Mouse (Mus musculus) WW6 (cell line): ENCODE results near the gene Ttc9b.
"Not testable (repeated sequence)": the region's sequence is repeated elsewhere in the genome, so short reads cannot be mapped to it uniquely, and the experiment has no call there.

Experiments
- DNase-seq: peaks from one replicate; pipeline ENCODE4 v3.0.0-alpha.2; 2013; ENCODE audit warnings: low read depth, low spot score

Ttc9b gene

DNA sequence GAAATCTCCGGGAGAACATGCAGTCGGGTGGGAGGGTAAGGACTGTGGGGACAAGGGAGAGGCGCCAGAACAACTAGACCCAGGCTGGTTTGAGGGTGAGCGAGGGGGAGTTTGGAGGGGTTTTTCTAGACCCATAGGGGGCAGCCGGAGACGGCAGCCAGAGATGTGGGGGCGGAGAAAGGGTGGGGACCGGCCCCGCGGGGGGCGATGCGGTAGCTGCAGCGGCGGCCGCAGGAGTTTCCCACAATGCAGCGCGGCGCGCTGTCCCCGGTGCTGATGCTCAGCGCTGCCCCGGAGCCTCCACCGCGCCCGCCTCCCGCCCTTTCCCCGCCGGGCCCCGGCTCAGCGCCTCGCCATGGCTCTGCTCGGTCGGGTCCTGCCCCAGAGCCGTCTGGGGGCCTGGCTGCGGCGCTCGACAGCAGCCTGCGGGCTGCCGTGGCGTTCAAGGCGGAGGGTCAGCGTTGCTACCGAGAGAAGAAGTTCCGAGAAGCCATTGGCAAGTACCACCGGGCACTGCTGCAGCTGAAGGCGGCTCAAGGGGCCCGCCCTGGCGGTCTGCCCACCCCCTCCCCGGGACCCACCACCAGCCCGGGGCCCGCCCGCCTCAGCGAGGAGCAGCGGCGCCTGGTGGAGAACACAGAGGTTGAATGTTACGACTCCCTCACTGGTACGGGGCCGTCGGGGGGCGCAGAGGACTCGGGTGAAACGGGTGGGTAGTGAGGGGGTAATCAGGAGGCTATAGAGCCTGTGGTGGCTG is at the start of gene Ttc9b:
Ttc9b (plus strand) TSS at position 235 of the 757 bp plus-strand sequence.
- no peak for DNase-seq

DNA sequence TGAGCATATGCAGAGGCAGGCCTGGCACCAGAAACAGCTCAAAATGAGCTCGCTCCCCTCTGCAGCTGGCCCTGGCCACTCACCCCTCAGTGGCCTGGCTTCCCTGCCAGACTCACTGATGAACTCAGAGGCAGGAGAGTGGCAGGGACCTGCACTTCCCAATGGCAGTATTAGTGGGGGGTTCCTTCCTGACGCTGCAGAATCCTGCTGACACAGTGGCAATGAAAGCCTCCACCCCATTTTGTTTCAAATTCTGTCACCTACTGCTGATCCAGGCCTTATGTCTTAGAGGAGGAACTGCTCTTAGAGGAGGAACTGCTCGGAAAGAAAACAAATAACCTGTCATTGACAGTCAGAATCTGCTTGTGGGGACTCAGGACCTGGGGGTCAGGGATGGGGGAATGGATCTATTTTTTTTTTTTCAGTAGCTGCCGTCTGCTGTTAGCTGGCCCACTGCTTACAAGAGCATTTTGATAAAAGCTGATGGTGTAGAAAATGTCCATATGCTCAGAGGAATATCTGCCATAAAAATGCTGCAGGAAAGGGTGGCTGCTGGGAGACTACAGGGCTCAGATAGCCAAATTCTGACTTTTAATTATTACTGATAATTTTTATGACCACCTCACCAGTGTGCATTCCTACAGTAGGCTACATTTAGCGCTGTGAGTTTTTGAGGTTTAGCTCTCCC is 48.9 kb upstream of the Ttc9b start:
- no peak for DNase-seq

DNA sequence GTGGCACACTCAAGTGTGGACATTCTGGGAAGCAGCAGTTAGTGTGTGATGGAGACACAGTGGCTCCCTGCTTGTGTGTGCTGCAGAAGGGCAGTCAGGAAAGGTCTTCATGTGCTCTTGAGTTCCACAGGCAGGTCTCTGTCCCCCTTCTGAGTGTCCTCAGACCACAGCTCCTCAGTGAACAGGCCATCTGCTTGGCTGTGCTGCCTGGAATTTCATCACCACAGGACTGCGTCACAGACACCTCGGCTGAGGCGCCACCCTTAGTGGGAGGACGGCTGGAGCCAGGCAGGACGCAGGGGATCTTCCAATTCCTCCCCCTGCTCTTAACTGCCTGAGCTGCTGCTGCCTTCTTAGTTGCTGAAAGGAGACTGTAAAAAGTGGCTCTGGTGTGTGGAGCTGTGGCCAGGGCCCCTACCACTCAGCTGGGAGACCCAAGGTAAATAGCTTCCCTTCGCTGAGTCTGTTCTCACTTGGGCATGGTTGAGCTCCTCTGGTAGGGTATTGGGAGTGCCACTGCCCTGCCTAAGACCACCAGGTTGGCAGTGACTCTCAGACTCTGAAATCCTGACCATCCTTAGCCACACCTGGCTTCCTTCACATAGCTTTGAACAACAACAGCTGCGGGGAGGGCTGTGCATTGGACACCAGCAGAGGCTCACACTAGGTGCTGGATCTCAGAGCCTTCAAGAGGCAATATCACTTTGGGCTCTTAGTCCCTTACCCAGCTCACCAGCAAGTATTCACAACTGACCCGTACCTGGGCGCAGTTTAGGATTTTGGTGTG is 48.0 kb upstream of the Ttc9b start:
- no peak for DNase-seq

DNA sequence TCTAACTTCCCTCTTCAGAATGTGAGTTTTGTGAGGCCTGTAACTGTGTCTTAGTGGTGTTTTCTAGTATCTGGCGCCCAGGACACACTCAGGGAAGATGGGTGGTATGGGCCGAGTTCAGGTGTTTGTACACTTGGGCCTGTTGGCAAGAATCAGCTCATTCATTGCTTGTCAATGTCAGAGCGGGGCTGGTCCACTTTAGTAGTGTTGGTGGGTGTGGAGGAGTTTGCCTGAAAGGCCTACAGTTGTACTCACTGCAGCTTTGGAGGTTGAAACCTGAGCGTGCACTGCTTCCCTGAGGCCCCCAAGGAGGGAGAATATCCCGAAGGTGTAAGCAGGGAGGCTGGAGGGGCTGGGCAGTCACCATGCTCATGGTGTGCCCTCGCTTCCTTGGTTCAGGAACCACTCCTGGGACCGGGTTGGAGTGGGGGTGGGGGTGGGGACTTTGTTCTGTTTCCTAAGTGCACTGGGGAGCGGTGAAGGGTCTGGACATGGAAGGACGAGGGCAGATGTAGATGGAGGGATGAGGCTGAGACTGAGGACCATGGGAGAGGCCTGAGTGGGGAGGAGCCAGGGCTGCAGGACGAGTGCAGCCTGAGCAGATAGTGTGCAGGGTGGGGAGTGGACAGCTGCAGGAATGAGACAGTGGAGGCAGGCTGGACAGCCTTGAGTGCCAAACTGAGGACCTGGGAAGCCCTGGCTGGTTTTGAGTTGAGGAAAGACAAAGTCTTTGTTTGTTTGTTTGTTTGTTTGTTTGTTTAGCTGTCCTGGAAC is 47.0 kb upstream of the Ttc9b start:
- DNase-seq: no peak

DNA sequence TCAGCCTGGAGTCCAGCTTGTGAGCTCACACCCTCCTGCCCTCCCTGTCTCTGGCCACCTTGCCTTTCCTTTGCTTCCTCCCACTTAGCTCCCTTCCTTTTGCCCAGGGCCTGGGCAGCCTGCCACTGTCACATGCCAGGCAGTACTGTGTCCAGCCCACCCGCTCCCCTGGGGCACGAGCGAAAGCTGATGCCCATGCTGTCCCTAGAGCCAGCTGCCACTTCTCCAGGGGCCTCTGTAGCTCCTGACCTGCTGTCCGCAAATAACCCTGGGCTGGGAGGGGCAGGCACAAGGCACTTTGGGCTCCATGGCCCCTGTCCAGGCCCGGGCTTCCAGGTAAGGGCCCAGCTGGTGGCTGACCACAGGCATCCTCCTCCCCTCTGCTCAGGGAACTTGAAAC is 46.1 kb upstream of the Ttc9b start:
- no peak for DNase-seq

DNA sequence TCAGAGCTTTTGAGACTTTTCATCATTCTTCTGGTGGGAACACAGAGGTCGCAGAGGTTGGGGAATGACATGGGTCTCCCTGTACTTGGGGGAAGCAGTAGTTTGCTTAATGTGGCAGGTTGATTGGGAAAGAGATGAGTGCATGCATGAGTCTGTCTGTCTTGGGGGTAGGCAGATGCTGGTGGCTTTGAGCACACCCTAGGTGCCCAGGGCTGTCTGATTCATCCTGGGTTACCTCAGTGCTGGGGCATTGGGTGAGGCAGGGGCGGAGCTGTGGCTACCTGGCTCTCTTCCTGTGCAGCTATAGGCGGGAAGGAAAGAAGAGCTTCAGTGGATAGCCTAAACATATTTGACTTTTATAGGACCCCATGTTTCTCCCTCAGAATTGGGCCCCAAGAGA is 45.6 kb upstream of the Ttc9b start:
- no peak for DNase-seq

DNA sequence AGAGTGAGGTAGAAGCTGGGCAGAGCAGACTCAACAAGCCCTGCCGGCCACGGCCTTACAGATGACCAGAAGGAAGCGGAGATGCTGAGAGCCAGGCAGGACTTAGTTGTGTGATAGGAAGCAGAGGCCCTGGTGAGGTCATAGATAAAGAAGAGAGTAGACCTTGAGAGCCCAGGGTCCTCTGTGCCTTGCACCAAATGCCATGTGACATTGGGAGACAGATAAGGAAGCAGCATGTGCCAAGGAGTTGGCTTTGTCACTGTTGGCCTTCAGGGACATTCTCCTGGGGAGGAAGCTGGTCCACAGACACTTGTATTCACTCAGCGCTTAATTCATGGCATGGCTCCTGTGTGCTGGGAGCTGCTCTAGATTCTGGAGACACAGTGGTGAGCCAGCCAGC is 44.4 kb upstream of the Ttc9b start:
- no peak for DNase-seq

DNA sequence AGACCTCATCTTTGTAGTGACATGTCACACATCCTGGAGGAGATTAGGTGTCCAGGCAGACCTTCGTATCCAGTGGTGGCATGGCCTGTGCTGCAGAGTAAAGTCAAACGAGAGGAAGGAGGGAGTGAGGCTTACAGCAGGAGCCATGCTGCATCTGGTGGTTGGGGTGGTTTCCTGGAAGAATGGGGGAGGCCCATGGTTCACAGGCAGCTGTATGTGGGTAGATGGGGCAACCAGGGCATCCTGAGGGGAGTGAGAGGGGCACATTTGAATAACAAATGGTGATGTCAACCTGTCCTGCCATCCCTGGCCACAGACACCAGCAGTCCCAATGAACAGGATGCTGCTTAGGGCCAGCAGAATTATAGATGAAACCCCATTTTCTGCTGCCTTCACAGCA is 44.0 kb upstream of the Ttc9b start:
- no peak for DNase-seq

DNA sequence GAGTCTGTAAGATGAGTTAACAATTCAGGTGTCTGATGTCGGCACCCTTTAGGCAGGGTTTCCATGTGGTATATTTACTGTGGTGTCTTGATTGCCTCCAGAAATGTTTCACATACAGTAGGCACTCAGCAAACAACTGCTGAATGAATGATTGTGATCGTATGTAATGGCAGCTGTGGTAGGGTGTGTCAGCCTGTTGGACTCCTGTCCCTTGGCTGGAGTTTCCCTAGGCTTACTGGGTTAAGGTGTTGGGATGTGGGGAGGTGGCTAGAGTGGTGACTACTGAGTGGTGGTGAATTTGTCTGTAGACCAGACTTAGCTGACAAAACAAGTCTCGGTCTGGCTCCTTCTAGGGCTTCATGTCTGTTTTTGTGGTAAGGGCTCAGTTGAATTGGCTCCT is 43.3 kb upstream of the Ttc9b start:
- DNase-seq: no peak

DNA sequence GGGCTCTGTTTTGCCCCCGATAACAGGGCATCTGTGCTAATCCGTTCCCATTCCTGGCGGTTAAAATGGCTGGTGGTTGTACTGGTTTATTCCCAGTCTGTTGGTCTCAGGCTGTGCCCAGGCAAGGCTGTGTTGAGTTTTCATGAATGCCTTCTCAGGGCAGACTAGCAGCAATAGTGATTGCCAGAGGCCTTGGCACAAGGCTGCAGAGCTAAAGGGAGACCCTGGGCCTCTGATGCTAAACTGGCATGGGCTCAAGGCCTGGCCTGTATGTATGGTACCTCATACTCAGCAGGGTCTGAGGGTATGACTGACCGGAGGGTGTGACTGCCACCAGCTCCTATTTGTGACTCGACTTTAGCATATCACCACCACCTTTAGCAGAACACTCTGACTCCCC is 42.8 kb upstream of the Ttc9b start:
- DNase-seq: no peak

DNA sequence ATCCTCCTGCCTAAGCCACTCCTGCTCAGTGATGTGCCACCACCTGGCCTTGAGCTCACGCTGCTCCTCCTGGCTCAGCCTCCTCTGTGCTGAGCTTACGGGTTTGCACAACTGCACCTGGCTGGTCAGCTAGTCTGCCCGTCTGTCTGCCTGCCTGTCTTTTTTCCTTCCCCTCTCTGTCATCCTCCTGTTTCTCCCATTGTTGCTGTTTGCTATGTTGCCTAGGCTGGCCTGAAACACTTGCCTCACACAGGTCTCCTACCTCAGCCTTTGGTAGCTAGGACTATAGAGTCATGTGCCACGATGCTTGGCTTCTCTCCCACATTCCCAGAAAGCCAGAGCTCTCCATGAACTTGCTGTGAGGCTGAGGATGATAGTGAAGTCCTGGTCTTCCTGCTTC is 40.8 kb upstream of the Ttc9b start:
- DNase-seq: no peak

DNA sequence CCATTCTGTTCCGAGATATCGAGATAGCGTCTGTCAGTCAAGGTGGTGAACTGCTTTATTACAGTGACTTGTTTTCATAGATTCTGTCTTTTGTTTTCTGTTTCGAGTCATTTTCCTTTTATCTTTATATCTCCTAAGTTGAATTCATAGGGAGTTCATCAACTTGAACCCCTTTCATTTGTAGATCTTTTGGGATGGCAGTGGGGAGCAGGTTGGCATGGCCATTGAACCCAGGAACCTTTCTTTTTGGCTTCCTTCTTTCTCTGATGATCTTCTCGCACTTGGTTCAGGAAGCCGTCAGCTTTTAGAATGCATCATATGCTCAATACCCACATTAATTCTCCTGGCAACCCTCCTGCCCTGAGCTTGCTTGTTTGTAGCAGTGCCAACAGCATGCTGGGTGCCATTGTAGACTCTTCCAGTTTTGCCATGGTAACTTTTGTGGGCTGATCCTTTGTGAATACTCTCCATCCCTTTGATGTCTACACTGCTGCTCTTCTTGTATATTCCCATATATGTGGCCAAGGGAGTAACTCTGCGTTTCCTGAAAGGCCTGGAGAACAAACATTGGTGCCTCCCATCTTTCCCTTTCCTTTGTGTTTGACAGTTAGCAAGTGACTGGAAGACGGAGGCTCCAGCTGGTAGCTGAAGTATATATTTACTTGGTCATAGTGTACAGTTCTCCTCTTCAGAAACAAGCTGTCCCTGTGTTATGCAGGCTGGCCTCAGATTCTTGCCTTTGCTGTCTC is 39.8 kb upstream of the Ttc9b start:
- no peak for DNase-seq

DNA sequence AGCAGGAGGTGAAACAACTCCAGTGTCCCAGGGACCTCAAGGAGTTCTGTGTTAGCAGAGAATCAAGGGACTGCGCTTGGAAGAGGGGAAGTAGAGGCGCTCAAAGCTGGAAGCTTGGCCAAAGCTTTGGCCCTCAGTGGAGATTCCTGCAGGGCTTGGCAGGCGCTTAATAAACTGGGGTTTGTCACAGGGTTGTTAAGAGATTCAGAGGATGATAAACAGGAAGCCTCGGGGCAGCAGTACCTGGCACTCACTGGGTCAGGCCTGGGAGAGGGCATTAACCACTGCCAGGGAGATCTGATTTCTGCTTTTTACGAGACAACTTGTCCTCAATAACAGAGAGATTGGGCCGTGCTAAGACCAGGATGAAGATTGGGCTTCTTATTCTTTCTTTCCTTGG is 32.7 kb upstream of the Ttc9b start:
- no peak for DNase-seq

DNA sequence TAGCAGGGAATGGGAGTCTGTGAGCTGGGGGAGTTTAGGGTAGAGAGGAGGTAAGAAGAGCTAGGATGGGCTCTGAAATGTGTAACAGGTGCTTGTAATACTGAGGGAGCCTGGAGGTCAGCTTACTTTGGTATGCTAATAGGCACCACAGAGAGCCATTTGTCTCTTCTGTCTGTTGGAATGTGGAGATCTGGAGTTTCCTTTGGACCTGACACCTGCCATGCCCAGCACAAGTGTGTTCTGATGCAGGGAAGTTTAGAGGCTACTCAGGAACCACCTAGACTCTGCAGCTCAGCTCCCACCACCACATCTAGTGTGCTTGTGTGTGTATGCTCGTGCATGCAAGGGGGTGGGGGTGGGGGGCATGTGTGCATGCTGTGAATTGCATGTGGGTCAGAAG is 31.5 kb upstream of the Ttc9b start:
- DNase-seq: peak; percentile 55

DNA sequence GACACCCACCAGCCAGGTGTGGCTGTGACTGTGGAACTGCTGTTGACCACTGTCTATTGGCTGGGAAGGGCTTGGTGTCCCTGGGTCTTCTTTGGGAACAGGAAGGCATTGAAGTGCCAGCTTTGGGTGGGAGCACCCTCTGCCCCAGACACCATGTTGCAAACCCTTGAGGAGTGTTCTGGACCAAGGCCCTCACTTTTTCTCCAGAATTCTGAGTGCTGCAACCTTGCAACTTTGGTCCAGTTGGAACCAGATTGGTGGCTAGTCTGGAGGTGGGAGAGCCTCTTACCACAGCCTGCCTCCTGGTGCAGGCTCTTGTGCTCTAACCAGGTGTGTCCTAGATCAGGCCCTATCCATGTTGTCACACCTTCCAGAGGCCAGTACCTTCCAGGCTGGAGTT is 28.7 kb upstream of the Ttc9b start:
- no peak for DNase-seq

DNA sequence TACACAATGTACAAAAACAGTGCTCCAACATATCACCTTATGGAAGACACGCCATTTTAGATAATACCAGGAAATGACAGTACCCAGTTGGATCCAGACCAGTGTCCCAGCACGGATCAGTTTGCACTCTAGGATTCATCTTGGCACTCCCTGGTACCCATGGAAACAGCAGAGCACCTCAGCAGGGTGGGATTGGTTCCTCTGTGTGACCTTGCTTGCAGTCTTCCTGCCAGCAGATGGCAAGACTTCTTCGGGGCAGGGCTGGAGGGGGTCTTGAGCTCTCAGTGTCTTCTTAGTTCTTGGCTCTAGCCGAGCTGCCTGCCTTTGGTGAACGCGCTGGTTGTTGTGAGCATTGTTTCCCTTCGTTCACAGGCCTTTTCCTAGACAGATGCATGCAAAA is 26.0 kb upstream of the Ttc9b start:
- DNase-seq: no peak

DNA sequence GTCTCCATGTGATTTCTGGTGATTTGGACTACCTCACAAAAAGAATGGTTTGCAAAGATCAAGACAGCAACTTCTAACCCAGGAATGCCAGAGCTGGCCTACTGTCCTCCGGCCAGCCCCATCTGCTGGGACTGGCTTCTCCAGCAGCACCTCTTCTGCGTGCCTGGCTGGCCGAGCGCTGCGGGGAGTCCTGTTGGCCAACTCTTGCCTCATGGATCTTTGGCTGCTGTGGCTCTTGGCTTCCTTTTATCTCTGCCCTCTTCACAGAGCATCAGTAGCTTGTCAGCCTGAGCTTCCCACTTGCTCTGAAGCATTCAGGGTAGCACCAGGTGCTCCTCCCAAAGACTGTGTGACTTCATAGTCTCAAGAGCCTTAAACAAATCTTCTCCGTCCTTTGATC is 25.5 kb upstream of the Ttc9b start:
- DNase-seq: no peak

DNA sequence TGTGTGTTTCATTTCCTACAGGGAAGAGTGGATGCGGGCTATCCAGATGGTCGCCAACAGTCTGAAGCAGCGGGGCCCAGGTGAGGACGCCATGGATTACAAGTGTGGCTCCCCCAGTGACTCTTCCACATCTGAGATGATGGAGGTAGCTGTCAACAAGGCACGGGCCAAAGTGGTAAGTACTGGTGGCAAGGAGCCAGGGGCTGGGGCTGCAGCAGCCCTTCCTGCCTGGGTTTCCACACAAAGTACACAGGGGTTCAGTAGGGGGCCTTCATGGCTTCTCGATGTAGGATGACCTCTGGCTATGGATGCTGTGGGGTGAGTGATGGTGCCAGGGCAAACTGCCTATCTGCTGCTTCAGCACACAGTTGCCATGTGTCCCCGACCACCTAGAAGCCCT is 24.9 kb upstream of the Ttc9b start:
- not testable (repeated sequence) for DNase-seq

DNA sequence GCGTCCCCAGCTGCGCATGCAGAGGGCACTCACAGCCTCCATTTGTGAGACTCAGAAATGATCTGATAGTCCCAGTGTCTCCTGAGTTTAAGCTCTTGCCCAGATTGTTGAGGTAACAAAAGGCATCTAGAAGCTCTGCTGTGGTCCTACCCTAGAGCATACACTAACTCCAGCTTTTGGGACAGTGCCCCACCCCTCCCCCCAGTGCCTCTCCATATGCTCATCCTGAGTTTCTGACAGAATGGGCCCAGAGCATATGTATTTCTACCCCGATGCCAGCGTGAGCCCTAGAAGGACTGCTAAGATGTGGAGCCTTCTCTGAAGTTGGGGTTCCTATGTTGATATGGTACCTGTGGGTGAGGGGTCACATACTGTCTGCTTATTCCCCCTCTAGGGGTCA is 22.3 kb upstream of the Ttc9b start:
- no peak for DNase-seq

DNA sequence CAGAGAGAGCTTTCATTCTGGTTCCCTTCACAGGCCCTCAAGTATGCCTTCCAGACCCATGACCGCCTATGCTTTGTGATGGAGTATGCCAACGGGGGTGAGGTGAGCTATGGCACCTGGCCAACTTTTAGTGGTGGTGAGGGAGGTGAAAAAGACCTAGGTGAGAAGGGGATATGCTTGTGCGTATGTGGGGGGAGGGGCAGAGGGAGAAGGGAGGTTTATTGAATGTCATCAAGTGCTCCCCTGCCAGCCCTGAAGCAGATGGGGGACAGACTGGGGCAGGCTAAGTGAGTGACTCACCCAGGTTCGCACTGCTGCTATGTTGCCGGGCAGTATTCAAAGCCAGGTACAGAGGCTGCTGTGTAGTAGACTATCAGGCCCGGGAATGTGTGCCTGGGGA is 20.5 kb upstream of the Ttc9b start:
- DNase-seq: no peak

DNA sequence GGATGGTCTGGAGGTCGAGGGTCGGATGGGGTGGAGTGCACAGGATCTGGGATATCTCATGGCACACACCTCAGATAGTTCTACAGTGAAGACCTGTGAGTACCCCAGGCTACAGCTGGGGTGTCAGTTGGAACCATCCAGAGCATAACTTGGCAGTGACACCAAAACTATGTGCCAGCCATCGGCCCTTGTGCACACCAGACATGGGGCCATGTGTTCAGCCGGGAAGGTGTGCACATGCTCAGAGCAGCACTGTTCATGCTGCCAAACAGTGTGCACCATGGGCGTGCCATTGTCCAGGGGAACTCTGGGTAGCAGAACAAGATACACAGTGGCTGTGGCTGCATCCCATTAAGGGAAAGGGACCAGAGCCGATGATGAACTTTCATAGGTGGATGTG is 19.0 kb upstream of the Ttc9b start:
- DNase-seq: no peak
